Mouse (Mus musculus) liver, postnatal 0 days (tissue): Measurements from ENCODE around the gene Sephs1. TPM values are rescaled to one million over a fixed set of nuclear protein-coding genes. Genes with fewer than 3 reads are reported as not detected.
"Not testable (repeated sequence)": the region's sequence is repeated elsewhere in the genome, so short reads cannot be mapped to it uniquely, and the experiment has no call there.

Experiments
- ATAC-seq: fragments of 200-750 bp; cut with Nextera tagmentation; 2 replicates; pipeline ENCODE4 v1.8.0; 2017; ENCODE audit warnings: mild to moderate bottlenecking, moderate library complexity
- DNase-seq: peaks from one replicate; pipeline ENCODE4 v3.0.0-alpha.2; 2016
- H3K27ac ChIP-seq: fragments of 300-500 bp; sonication (generic); 2 replicates; pipeline ENCODE4 v1.5.1; 2014; ENCODE audit warnings: antibody characterized with exemption, moderate library complexity, mild to moderate bottlenecking, low read depth
- H3K27me3 ChIP-seq: fragments of 300-500 bp; sonication (generic); 2 replicates; pipeline ENCODE4 v1.6.1; 2014; ENCODE audit warnings: low read length, control low read depth, mixed read lengths; ENCODE audit not compliant: insufficient read depth
- H3K36me3 ChIP-seq: fragments of 300-500 bp; sonication (generic); replicated peaks from 2 replicates; pipeline ENCODE4 v1.6.1; 2014; ENCODE audit warnings: mild to moderate bottlenecking, control low read depth, low read length, moderate library complexity, mixed read lengths; ENCODE audit not compliant: insufficient read depth
- H3K4me1 ChIP-seq: fragments of 300-500 bp; sonication (generic); 2 replicates; pipeline ENCODE4 v1.6.1; 2014; ENCODE audit warnings: antibody characterized with exemption, mild to moderate bottlenecking, control low read depth; ENCODE audit not compliant: insufficient read depth
- H3K4me2 ChIP-seq: fragments of 300-500 bp; sonication (generic); 2 replicates; pipeline ENCODE4 v1.6.1; 2014; ENCODE audit warnings: low read depth, mild to moderate bottlenecking, low read length, moderate library complexity, mixed read lengths
- H3K4me3 ChIP-seq: fragments of 300-500 bp; sonication (generic); 2 replicates; pipeline ENCODE4 v1.5.1; 2014; ENCODE audit warnings: low read depth, low read length
- H3K9ac ChIP-seq: fragments of 300-500 bp; sonication (generic); replicated peaks from 2 replicates; pipeline ENCODE4 v1.6.1; 2014; ENCODE audit warnings: mild to moderate bottlenecking, moderate library complexity
- H3K9me3 ChIP-seq: fragments of 300-500 bp; sonication (generic); 2 replicates; pipeline ENCODE4 v1.6.1; 2016; ENCODE audit warnings: mild to moderate bottlenecking, control low read depth, low read length, mixed read lengths
- CTCF ChIP-seq: sonication (generic); IDR thresholded peaks from 2 replicates; pipeline ENCODE4 v1.5.1; 2016; ENCODE audit warnings: antibody characterized with exemption, low read depth
- EP300 ChIP-seq: IDR thresholded peaks from 2 replicates; pipeline ENCODE4 v1.6.1; 2016; ENCODE audit warnings: antibody characterized with exemption, low read depth, mild to moderate bottlenecking
- WGBS: fragments of 180-500 bp; shearing (Covaris S2); extraction: QIAGEN DNeasy Blood & Tissue Kit; methylation state at CpG from one replicate; pipeline ENCODE4 v1.1.7; 2014; ENCODE audit not compliant: insufficient replicate concordance; 5-methylcytosine and 5-hydroxymethylcytosine counted together
- polyA plus RNA-seq: library from polyadenylated mRNA; unstranded; fragments of >200 nt; fragmentation: Nextera tagmentation; extraction: Ambion mirVana; gene quantifications from 2 replicates; pipeline ENCODE4 v1.2.1, GENCODE M21; 2015

The Sephs1 gene
- polyA plus RNA-seq, 1 experiment from 2014 or later, result 23.8 TPM

- Histone ChIP-seq H3K36me3 (peaks cover 11% of the 10 kb centered on the region), H3K9ac (peak overlapping the region; percentile 3; the same call in 1 of the 2 replicates), H3K27me3 (no peaks in the 10 kb centered on the region), H3K9me3 (no peaks in the 10 kb centered on the region), H3K4me3 (no peak overlapping the region), H3K4me2 (peak overlapping the region; percentile 6), H3K4me1 (peaks cover 14% of the 10 kb centered on the region), H3K27ac (peak overlapping the region; percentile 91)
- DNase-seq (peak; percentile 44), ATAC-seq (peak; percentile 80)
- TF ChIP-seq CTCF, result no peak
- TF ChIP-seq EP300, result peak; percentile 48; the same call in 1 of the 2 replicates
- WGBS, result 52% methylated on average over 7 of the region's 7 CpGs
Measured at GRCm38 (mm10) chr2:4922476-4923164, 41.3 kb downstream of the Sephs1 start.

- Histone ChIP-seq H3K4me2 (no peak overlapping the region), H3K9me3 (no peaks in the 10 kb centered on the region), H3K27me3 (no peaks in the 10 kb centered on the region), H3K4me3 (no peak overlapping the region), H3K9ac (no peak overlapping the region), H3K36me3 (peaks cover 39% of the 10 kb centered on the region), H3K27ac (no peak overlapping the region), H3K4me1 (0 out of 2 replicates have a peak, but pooled peaks cover 3% of the 10 kb centered on the region)
- no peak for DNase-seq
- ATAC-seq, result no peak
- 85% methylated on average over 3 of the region's 3 CpGs for WGBS
- no peak for TF ChIP-seq CTCF
- no peak for TF ChIP-seq EP300
Measured at GRCm38 (mm10) chr2:4927391-4927790, 46.0 kb downstream of the Sephs1 start.

- Histone ChIP-seq H3K9ac (no peak overlapping the region), H3K9me3 (no peaks in the 10 kb centered on the region), H3K4me2 (no peak overlapping the region), H3K36me3 (peaks cover 47% of the 10 kb centered on the region), H3K27ac (no peak overlapping the region), H3K27me3 (no peaks in the 10 kb centered on the region), H3K4me3 (no peak overlapping the region), H3K4me1 (0 out of 2 replicates have a peak, but pooled peaks cover 3% of the 10 kb centered on the region)
- 54% methylated on average over 2 of the region's 2 CpGs for WGBS
- TF ChIP-seq EP300 (no peak), CTCF (no peak)
- ATAC-seq (peak; percentile 44), DNase-seq (no peak)
Measured at GRCm38 (mm10) chr2:4929230-4929629, 47.9 kb downstream of the Sephs1 start.

- no peaks in the 10 kb centered on the region for H3K9me3 ChIP-seq
- ATAC-seq (no peak), DNase-seq (no peak)
- H3K36me3 ChIP-seq, result peaks cover 53% of the 10 kb centered on the region
- no peak overlapping the region for H3K27ac ChIP-seq
- TF ChIP-seq CTCF, result no peak
- no peak for TF ChIP-seq EP300
- no peak overlapping the region for H3K9ac ChIP-seq
- H3K27me3 ChIP-seq, result no peaks in the 10 kb centered on the region
- no peak overlapping the region for H3K4me3 ChIP-seq
- H3K4me1 ChIP-seq, result 0 out of 2 replicates have a peak, but pooled peaks cover under 1% of the 10 kb centered on the region
- 89% methylated on average over 9 of the region's 9 CpGs for WGBS
- no peak overlapping the region for H3K4me2 ChIP-seq
Measured at GRCm38 (mm10) chr2:4934516-4934915, 53.2 kb downstream of the Sephs1 start.

- Histone ChIP-seq H3K4me2 (no peak overlapping the region), H3K27ac (no peak overlapping the region), H3K9me3 (no peaks in the 10 kb centered on the region), H3K36me3 (peaks cover 34% of the 10 kb centered on the region), H3K9ac (no peak overlapping the region), H3K4me3 (no peak overlapping the region), H3K4me1 (no peaks in the 10 kb centered on the region), H3K27me3 (no peaks in the 10 kb centered on the region)
- no peak for TF ChIP-seq CTCF
- TF ChIP-seq EP300, result no peak
- ATAC-seq (0 out of 2 replicates have a peak, but pooled peaks have one; percentile 27), DNase-seq (no peak)
- WGBS, result 75% methylated on average over 7 of the region's 7 CpGs
Measured at GRCm38 (mm10) chr2:4937931-4938330, 56.6 kb downstream of the Sephs1 start.

GRCm38 (mm10) chr2:4940861-4941260 is 59.5 kb downstream of the Sephs1 start:
- Histone ChIP-seq H3K4me2 (no peak overlapping the region), H3K27ac (no peak overlapping the region), H3K4me1 (no peaks in the 10 kb centered on the region), H3K9ac (no peak overlapping the region), H3K36me3 (peaks cover 26% of the 10 kb centered on the region), H3K9me3 (peaks cover 2% of the 10 kb centered on the region; the same call in 1 of the 2 replicates), H3K4me3 (no peak overlapping the region), H3K27me3 (no peaks in the 10 kb centered on the region)
- 85% methylated on average over 11 of the region's 11 CpGs for WGBS
- no peak for TF ChIP-seq CTCF
- DNase-seq (no peak), ATAC-seq (no peak)

GRCm38 (mm10) chr2:4949691-4950090 is 68.3 kb downstream of the Sephs1 start:
- H3K4me1 ChIP-seq, DNase-seq, H3K9ac ChIP-seq, H3K27ac ChIP-seq, H3K36me3 ChIP-seq, ATAC-seq, H3K4me3 ChIP-seq, H3K4me2 ChIP-seq, H3K9me3 ChIP-seq, H3K27me3 ChIP-seq: not testable (repeated sequence)
- 73% methylated on average over 8 of the region's 8 CpGs for WGBS
